Mouse (Mus musculus): ENCODE data around the gene Mpv17l. TPM values are rescaled to one million over a fixed set of nuclear protein-coding genes. Genes with fewer than 3 reads are reported as not detected.

The Mpv17l gene
- polyA plus RNA-seq, 1 experiment from 2014 or later: 11.9 TPM

GRCm38 (mm10) chr16:13944178-13944577, 41.2 kb downstream of the Mpv17l start:
- no peak for TF ChIP-seq CTCF (IDR thresholded peaks at IDR 0.05)
- no peak for TF ChIP-seq EP300 (IDR thresholded peaks at IDR 0.05)
- Histone ChIP-seq H3K36me3 (ENCODE audit: insufficient read depth, low read length) (no peaks in the 10 kb centered on the region), H3K9ac (replicated peaks; ENCODE audit: low read depth) (no peak overlapping the region), H3K9me3 (ENCODE audit: low read length) (no peaks in the 10 kb centered on the region), H3K27me3 (replicated peaks; ENCODE audit: insufficient read depth, low read length) (no peaks in the 10 kb centered on the region), H3K4me1 (ENCODE audit: insufficient read depth, low read depth, low read length) (no peaks in the 10 kb centered on the region), H3K4me2 (replicated peaks; ENCODE audit: low read depth, low read length) (no peak overlapping the region), H3K4me3 (ENCODE audit: low read depth, low read length) (no peak overlapping the region), H3K27ac (ENCODE audit: low read length) (no peak overlapping the region)
- no peak for DNase-seq (ENCODE audit: low spot score)
- 24% methylated on average over 4 of the region's 4 CpGs for WGBS
- ATAC-seq: no peak

GRCm38 (mm10) chr16:13944752-13945151, 41.8 kb downstream of the Mpv17l start:
- 66% methylated on average over 5 of the region's 5 CpGs for WGBS
- H3K27me3 ChIP-seq (replicated peaks; ENCODE audit: insufficient read depth, low read length): no peaks in the 10 kb centered on the region

GRCm38 (mm10) chr16:13945153-13945552, 42.2 kb downstream of the Mpv17l start:
- Histone ChIP-seq H3K27me3 (replicated peaks; ENCODE audit: insufficient read depth, low read length) (no peaks in the 10 kb centered on the region), H3K9me3 (ENCODE audit: low read length) (no peaks in the 10 kb centered on the region), H3K9ac (replicated peaks; ENCODE audit: low read depth) (no peak overlapping the region), H3K4me1 (ENCODE audit: insufficient read depth, low read depth, low read length) (no peaks in the 10 kb centered on the region), H3K27ac (ENCODE audit: low read length) (no peak overlapping the region), H3K4me3 (ENCODE audit: low read depth, low read length) (no peak overlapping the region), H3K36me3 (ENCODE audit: insufficient read depth, low read length) (no peaks in the 10 kb centered on the region), H3K4me2 (replicated peaks; ENCODE audit: low read depth, low read length) (no peak overlapping the region)
- 53% methylated on average over 4 of the region's 4 CpGs for WGBS
- ATAC-seq (no peak), DNase-seq (ENCODE audit: low spot score) (no peak)
- TF ChIP-seq EP300 (IDR thresholded peaks at IDR 0.05) (no peak), CTCF (IDR thresholded peaks at IDR 0.05) (no peak)

More at GRCm38 (mm10) chr16:13944752-13945151, 41.8 kb downstream of the Mpv17l start:
- TF ChIP-seq EP300 (IDR thresholded peaks at IDR 0.05) (no peak), CTCF (IDR thresholded peaks at IDR 0.05) (no peak)
- H3K4me3 ChIP-seq (ENCODE audit: low read depth, low read length): no peak overlapping the region
- no peaks in the 10 kb centered on the region for H3K4me1 ChIP-seq (ENCODE audit: insufficient read depth, low read depth, low read length)
- H3K4me2 ChIP-seq (replicated peaks; ENCODE audit: low read depth, low read length): no peak overlapping the region
- no peaks in the 10 kb centered on the region for H3K36me3 ChIP-seq (ENCODE audit: insufficient read depth, low read length)
- no peak for DNase-seq (ENCODE audit: low spot score)
- no peak overlapping the region; the same call in 1 of the 2 replicates for H3K27ac ChIP-seq (ENCODE audit: low read length)
- H3K9ac ChIP-seq (replicated peaks; ENCODE audit: low read depth): no peak overlapping the region
- no peaks in the 10 kb centered on the region for H3K9me3 ChIP-seq (ENCODE audit: low read length)
- no peak for ATAC-seq

- H3K27ac ChIP-seq (ENCODE audit: low read length): peak overlapping the region; percentile 73
- H3K4me3 ChIP-seq (ENCODE audit: low read depth, low read length): no peak overlapping the region
- 58% methylated on average over 1 of the region's 1 CpGs for WGBS
- no peaks in the 10 kb centered on the region for H3K4me1 ChIP-seq (ENCODE audit: insufficient read depth, low read depth, low read length)
- ATAC-seq: peak; percentile 98
- TF ChIP-seq CTCF (IDR thresholded peaks at IDR 0.05) (no peak), EP300 (IDR thresholded peaks at IDR 0.05) (peak; percentile 50; the same call in 1 of the 2 replicates)
- no peaks in the 10 kb centered on the region for H3K36me3 ChIP-seq (ENCODE audit: insufficient read depth, low read length)
- DNase-seq (ENCODE audit: low spot score): peak; percentile 91
- H3K9me3 ChIP-seq (ENCODE audit: low read length): no peaks in the 10 kb centered on the region
- H3K4me2 ChIP-seq (replicated peaks; ENCODE audit: low read depth, low read length): no peak overlapping the region
- no peak overlapping the region for H3K9ac ChIP-seq (replicated peaks; ENCODE audit: low read depth)
- no peaks in the 10 kb centered on the region for H3K27me3 ChIP-seq (replicated peaks; ENCODE audit: insufficient read depth, low read length)
These were observed 43.3 kb downstream of the Mpv17l start for GRCm38 (mm10) chr16:13946306-13946705.

GRCm38 (mm10) chr16:13951245-13951644, 48.3 kb downstream of the Mpv17l start:
- WGBS: 79% methylated on average over 3 of the region's 3 CpGs
- no peaks in the 10 kb centered on the region for H3K9me3 ChIP-seq (ENCODE audit: low read length)
- no peaks in the 10 kb centered on the region for H3K27me3 ChIP-seq (replicated peaks; ENCODE audit: insufficient read depth, low read length)
- H3K4me2 ChIP-seq (replicated peaks; ENCODE audit: low read depth, low read length): no peak overlapping the region
- TF ChIP-seq EP300 (IDR thresholded peaks at IDR 0.05) (no peak), CTCF (IDR thresholded peaks at IDR 0.05) (no peak)
- DNase-seq (ENCODE audit: low spot score) (no peak), ATAC-seq (no peak)
- H3K36me3 ChIP-seq (ENCODE audit: insufficient read depth, low read length): no peaks in the 10 kb centered on the region
- no peak overlapping the region for H3K4me3 ChIP-seq (ENCODE audit: low read depth, low read length)
- no peak overlapping the region for H3K27ac ChIP-seq (ENCODE audit: low read length)
- H3K9ac ChIP-seq (replicated peaks; ENCODE audit: low read depth): no peak overlapping the region
- no peaks in the 10 kb centered on the region for H3K4me1 ChIP-seq (ENCODE audit: insufficient read depth, low read depth, low read length)

- 37% methylated on average over 1 of the region's 1 CpGs for WGBS
- ATAC-seq (no peak), DNase-seq (ENCODE audit: low spot score) (no peak)
- Histone ChIP-seq H3K9ac (replicated peaks; ENCODE audit: low read depth) (no peak overlapping the region), H3K4me3 (ENCODE audit: low read depth, low read length) (no peak overlapping the region), H3K4me1 (ENCODE audit: insufficient read depth, low read depth, low read length) (no peaks in the 10 kb centered on the region), H3K27me3 (replicated peaks; ENCODE audit: insufficient read depth, low read length) (no peaks in the 10 kb centered on the region), H3K36me3 (ENCODE audit: insufficient read depth, low read length) (no peaks in the 10 kb centered on the region), H3K9me3 (ENCODE audit: low read length) (no peaks in the 10 kb centered on the region), H3K4me2 (replicated peaks; ENCODE audit: low read depth, low read length) (no peak overlapping the region), H3K27ac (ENCODE audit: low read length) (no peak overlapping the region)
- TF ChIP-seq CTCF (IDR thresholded peaks at IDR 0.05) (no peak), EP300 (IDR thresholded peaks at IDR 0.05) (no peak)
These were observed 59.1 kb downstream of the Mpv17l start for GRCm38 (mm10) chr16:13962053-13962452.

GRCm38 (mm10) chr16:13969096-13969495, 66.1 kb downstream of the Mpv17l start:
- Histone ChIP-seq H3K27ac (ENCODE audit: low read length) (no peak overlapping the region), H3K9me3 (ENCODE audit: low read length) (no peaks in the 10 kb centered on the region), H3K4me3 (ENCODE audit: low read depth, low read length) (no peak overlapping the region), H3K9ac (replicated peaks; ENCODE audit: low read depth) (no peak overlapping the region), H3K4me1 (ENCODE audit: insufficient read depth, low read depth, low read length) (no peaks in the 10 kb centered on the region), H3K27me3 (replicated peaks; ENCODE audit: insufficient read depth, low read length) (no peaks in the 10 kb centered on the region), H3K4me2 (replicated peaks; ENCODE audit: low read depth, low read length) (no peak overlapping the region), H3K36me3 (ENCODE audit: insufficient read depth, low read length) (no peaks in the 10 kb centered on the region)
- WGBS: 76% methylated on average over 1 of the region's 1 CpGs
- no peak for DNase-seq (ENCODE audit: low spot score)
- ATAC-seq: no peak
- TF ChIP-seq CTCF (IDR thresholded peaks at IDR 0.05) (no peak), EP300 (IDR thresholded peaks at IDR 0.05) (no peak)
